Mouse (Mus musculus) small intestine, adult 2 months (tissue): Measurements from ENCODE around the gene Hoxc4.

ENCODE experiments used
- CTCF ChIP-seq: fragments of 200-500 bp; IDR thresholded peaks from 2 replicates; pipeline ENCODE4 v1.5.1; 2012; ENCODE audit warnings: low read depth, mild to moderate bottlenecking, control low read depth, inconsistent platforms, low read length, moderate library complexity, mixed read lengths; ENCODE audit not compliant: insufficient replicate concordance, insufficient read length; ENCODE audit errors: extremely low read depth
- POLR2A ChIP-seq: fragments of 200-500 bp; IDR thresholded peaks from 2 replicates; pipeline ENCODE4 v1.6.1; 2012; ENCODE audit warnings: low read depth, mild to moderate bottlenecking, control low read depth, inconsistent platforms, low read length, moderate library complexity

GRCm38 (mm10) chr15:102975034-102975433 lies 43.7 kb upstream of the Hoxc4 start:
- TF ChIP-seq POLR2A (no peak), CTCF (no peak)
